Mouse (Mus musculus): ENCODE data around the gene Gm49325.

DNA sequence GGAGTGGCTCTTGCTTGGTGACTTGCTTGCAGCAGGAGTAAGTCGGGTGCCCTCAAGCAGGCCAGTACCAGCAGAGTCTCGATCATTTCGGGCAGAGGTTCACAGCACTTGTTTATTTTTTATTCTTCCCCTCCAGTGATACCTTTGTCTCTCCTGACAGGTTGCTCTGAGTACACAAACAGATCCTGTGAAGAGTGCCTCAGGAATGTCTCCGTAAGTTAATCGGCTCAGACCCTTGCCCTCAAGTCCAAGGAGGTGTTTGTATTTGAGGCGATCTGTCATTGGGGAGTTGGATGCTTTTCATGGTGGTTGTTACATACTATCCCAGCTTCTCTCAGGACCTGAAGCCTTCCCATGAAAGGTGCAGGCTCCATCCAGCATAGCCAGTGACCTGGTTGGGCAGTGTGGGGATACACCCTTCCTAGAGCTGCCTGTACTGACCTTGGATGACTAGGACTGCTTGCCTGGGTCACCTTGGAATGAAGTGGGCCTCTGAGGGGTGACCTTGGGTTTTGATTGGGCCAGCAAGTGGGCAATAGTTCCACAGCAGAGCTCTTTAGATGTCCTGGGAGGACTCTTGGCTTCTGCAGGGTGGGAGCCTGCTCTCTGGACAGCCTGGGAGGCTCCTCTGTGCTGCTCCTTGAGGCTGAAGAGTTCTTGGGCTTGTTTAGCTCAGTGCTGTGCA is 18.8 kb upstream of the Gm49325 start:
- no peak for TF ChIP-seq CTCF (IDR thresholded peaks at IDR 0.05; ENCODE audit: low read depth)
- no peak for TF ChIP-seq EP300 (IDR thresholded peaks at IDR 0.05; ENCODE audit: low read depth)
